In the genomic region with DNA sequence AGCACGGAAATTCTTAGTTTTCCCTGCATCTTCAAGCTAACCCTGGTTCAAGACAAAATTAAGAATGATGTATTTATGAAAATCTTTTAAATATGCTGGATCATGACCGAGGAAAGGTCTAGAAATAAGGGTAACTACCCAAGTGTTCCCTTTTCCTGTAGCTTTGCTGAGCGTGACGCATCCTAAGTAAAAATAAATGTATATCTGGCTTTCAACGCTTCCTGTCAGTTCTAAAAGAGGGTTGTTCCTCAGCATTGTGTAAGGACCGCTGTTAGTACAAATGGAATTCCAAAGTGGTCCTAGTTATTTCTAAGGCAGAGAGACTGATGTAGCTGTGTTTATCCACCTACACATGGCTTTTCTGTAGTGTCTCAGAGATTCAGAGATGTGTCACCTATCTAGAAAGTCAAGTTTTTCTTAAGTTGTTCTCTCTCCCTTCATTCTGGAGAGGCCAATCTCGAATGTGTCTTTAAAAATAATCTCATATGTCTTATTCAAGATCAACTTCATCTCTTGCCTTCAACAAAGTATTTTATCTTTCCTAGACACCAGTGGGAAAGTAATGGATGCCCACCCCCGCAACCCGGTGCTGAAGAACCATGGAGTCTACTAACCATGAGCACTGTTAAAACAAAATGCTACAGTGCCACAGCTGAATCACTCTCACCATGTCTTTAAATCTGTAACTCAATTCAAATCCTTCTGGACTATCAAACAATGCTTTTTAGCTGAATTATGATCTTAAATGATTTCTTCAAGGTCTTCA, we compare ENCODE assay signal across 9 mouse cellular contexts. TPM values are rescaled to one million over a fixed set of nuclear protein-coding genes. Genes with fewer than 3 reads are reported as not detected.
A peak's percentile ranks its signal among the peaks of the same experiment; 100 is the strongest.
DNase-seq lines count a peak whose midpoint lies in the region; ATAC-seq and TF ChIP-seq lines count a peak whose summit lies in the region.
"Had no signal": no experiment of that assay in that cellular context is flagged by ENCODE, and none has a peak within 500 bp of the region (broad histone marks: within the 10 kb centered on the region; RNA-seq: fewer than 3 reads in every experiment).

No protein-coding gene starts in this region.

- DNase-seq in forebrain, embryonic 10.5 days (ENCODE audit: extremely low spot score, low spot score) = no peak
- no peak for DNase-seq in midbrain, embryonic 10.5 days (ENCODE audit: low spot score)
- no peak for DNase-seq in midbrain, postnatal 0 days (ENCODE audit: low spot score)
- no peak for DNase-seq in limb, embryonic 11.5 days (ENCODE audit: low spot score)
- DNase-seq in testis, postnatal 14 days (ENCODE audit: low spot score) = no peak
- DNase-seq in right cerebral cortex, adult 2 months (ENCODE audit: low spot score in 2 of 2) = no peak
- DNase-seq: adrenal gland, postnatal 25 days had no signal

- H3K4me3 ChIP-seq in forebrain, embryonic 10.5 days = peak overlapping the region; percentile 78
- no peak overlapping the region for H3K4me3 ChIP-seq in forebrain, embryonic 16.5 days (replicated peaks; ENCODE audit: low read length)
- H3K4me3 ChIP-seq in midbrain, embryonic 10.5 days = peak overlapping the region; percentile 68
- no peak overlapping the region for H3K4me3 ChIP-seq in midbrain, postnatal 0 days (ENCODE audit: low read depth, low read length)
- peak overlapping the region; percentile 86 for H3K4me3 ChIP-seq in limb, embryonic 11.5 days (ENCODE audit: low read depth, low read length)
- H3K4me3 ChIP-seq in stomach, embryonic 16.5 days (replicated peaks; ENCODE audit: low read length) = peak overlapping the region; percentile 95

- H3K4me1 ChIP-seq in forebrain, embryonic 10.5 days = peaks cover 85% of the 10 kb centered on the region
- peaks cover 18% of the 10 kb centered on the region for H3K4me1 ChIP-seq in forebrain, embryonic 16.5 days (replicated peaks; ENCODE audit: control insufficient read depth, insufficient read depth, low read length)
- H3K4me1 ChIP-seq in midbrain, embryonic 10.5 days = peaks cover 83% of the 10 kb centered on the region
- H3K4me1 ChIP-seq in midbrain, postnatal 0 days (ENCODE audit: insufficient read depth, low read length) = no peaks in the 10 kb centered on the region
- H3K4me1 ChIP-seq in limb, embryonic 11.5 days (ENCODE audit: control insufficient read depth, insufficient read depth, low read length) = peaks cover 13% of the 10 kb centered on the region
- H3K4me1 ChIP-seq in stomach, embryonic 16.5 days (ENCODE audit: control insufficient read depth, insufficient read depth, low read length) = peaks cover 45% of the 10 kb centered on the region

- H3K9me3 ChIP-seq in forebrain, embryonic 10.5 days = no peaks in the 10 kb centered on the region
- H3K9me3 ChIP-seq in forebrain, embryonic 16.5 days (ENCODE audit: control insufficient read depth, low read length) = no peaks in the 10 kb centered on the region
- H3K9me3 ChIP-seq in midbrain, embryonic 10.5 days (replicated peaks) = no peaks in the 10 kb centered on the region
- no peaks in the 10 kb centered on the region for H3K9me3 ChIP-seq in midbrain, postnatal 0 days (ENCODE audit: low read length)
- no peaks in the 10 kb centered on the region for H3K9me3 ChIP-seq in limb, embryonic 11.5 days (ENCODE audit: control insufficient read depth, low read length)
- no peaks in the 10 kb centered on the region for H3K9me3 ChIP-seq in stomach, embryonic 16.5 days (replicated peaks; ENCODE audit: control insufficient read depth, low read length)

- no peak overlapping the region for H3K9ac ChIP-seq in forebrain, embryonic 16.5 days (replicated peaks; ENCODE audit: low read depth, low read length)
- no peak overlapping the region for H3K9ac ChIP-seq in midbrain, postnatal 0 days (replicated peaks; ENCODE audit: low read length, poor library complexity, severe bottlenecking)
- no peak overlapping the region for H3K9ac ChIP-seq in limb, embryonic 11.5 days (ENCODE audit: low read length)
- peak overlapping the region; percentile 99 for H3K9ac ChIP-seq in stomach, embryonic 16.5 days (ENCODE audit: low read length)

- H3K27me3 ChIP-seq in forebrain, embryonic 10.5 days (ENCODE audit: poor library complexity, severe bottlenecking) = no peaks in the 10 kb centered on the region
- H3K27me3 ChIP-seq in forebrain, embryonic 16.5 days (replicated peaks; ENCODE audit: control insufficient read depth, insufficient read depth, low read length) = 0 out of 2 replicates have a peak, but pooled peaks cover 2% of the 10 kb centered on the region
- no peaks in the 10 kb centered on the region for H3K27me3 ChIP-seq in midbrain, embryonic 10.5 days (ENCODE audit: low read depth, poor library complexity, severe bottlenecking)
- no peaks in the 10 kb centered on the region for H3K27me3 ChIP-seq in midbrain, postnatal 0 days (ENCODE audit: insufficient read depth, low read length)
- H3K27me3 ChIP-seq in limb, embryonic 11.5 days (ENCODE audit: control insufficient read depth, insufficient read depth, low read length) = no peaks in the 10 kb centered on the region
- no peaks in the 10 kb centered on the region for H3K27me3 ChIP-seq in stomach, embryonic 16.5 days (ENCODE audit: control insufficient read depth, insufficient read depth, low read length)

- TF ChIP-seq CTCF in midbrain, postnatal 0 days (IDR thresholded peaks at IDR 0.05) = no peak

- 86% methylated on average over 9 of the region's 9 CpGs for WGBS in forebrain, embryonic 10.5 days
- WGBS in forebrain, embryonic 16.5 days = 75% methylated on average over 9 of the region's 9 CpGs
- 86% methylated on average over 9 of the region's 9 CpGs for WGBS in midbrain, embryonic 10.5 days
- 83% methylated on average over 9 of the region's 9 CpGs for WGBS in midbrain, postnatal 0 days
- WGBS in limb, embryonic 11.5 days = 84% methylated on average over 9 of the region's 9 CpGs
- WGBS in stomach, embryonic 16.5 days = 42% methylated on average over 9 of the region's 9 CpGs

- peak overlapping the region; percentile 97; the same call in 1 of the 2 replicates for H3K27ac ChIP-seq in forebrain, embryonic 10.5 days
- H3K27ac ChIP-seq in forebrain, embryonic 16.5 days (ENCODE audit: low read length) = no peak overlapping the region
- peak overlapping the region; percentile 94; the same call in 1 of the 2 replicates for H3K27ac ChIP-seq in midbrain, embryonic 10.5 days (replicated peaks)
- H3K27ac ChIP-seq in midbrain, postnatal 0 days (ENCODE audit: low read depth, low read length) = no peak overlapping the region
- no peak overlapping the region for H3K27ac ChIP-seq in limb, embryonic 11.5 days (replicated peaks; ENCODE audit: low read depth, low read length)
- H3K27ac ChIP-seq in stomach, embryonic 16.5 days (ENCODE audit: low read length) = peak overlapping the region; percentile 38

- no peaks in the 10 kb centered on the region for H3K36me3 ChIP-seq in forebrain, embryonic 10.5 days (replicated peaks)
- H3K36me3 ChIP-seq in forebrain, embryonic 16.5 days (ENCODE audit: control insufficient read depth, insufficient read depth) = no peaks in the 10 kb centered on the region
- H3K36me3 ChIP-seq in midbrain, embryonic 10.5 days = no peaks in the 10 kb centered on the region
- H3K36me3 ChIP-seq in midbrain, postnatal 0 days (ENCODE audit: insufficient read depth, low read length) = no peaks in the 10 kb centered on the region
- no peaks in the 10 kb centered on the region for H3K36me3 ChIP-seq in limb, embryonic 11.5 days (ENCODE audit: control insufficient read depth, insufficient read depth, low read length)
- H3K36me3 ChIP-seq in stomach, embryonic 16.5 days (ENCODE audit: control insufficient read depth, insufficient read depth, low read length) = no peaks in the 10 kb centered on the region

- no peak overlapping the region; the same call in 1 of the 2 replicates for H3K4me2 ChIP-seq in forebrain, embryonic 16.5 days (ENCODE audit: low read length)
- H3K4me2 ChIP-seq in midbrain, postnatal 0 days (ENCODE audit: low read depth, low read length, poor library complexity, severe bottlenecking) = no peak overlapping the region; the same call in 1 of the 2 replicates
- H3K4me2 ChIP-seq in limb, embryonic 11.5 days (ENCODE audit: low read depth, severe bottlenecking) = peak overlapping the region; percentile 88
- peak overlapping the region; percentile 86 for H3K4me2 ChIP-seq in stomach, embryonic 16.5 days (ENCODE audit: low read depth, low read length)

- no peak for ATAC-seq in forebrain, embryonic 16.5 days
- ATAC-seq in midbrain, postnatal 0 days (ENCODE audit: low FRiP score) = no peak
- no peak for ATAC-seq in limb, embryonic 11.5 days (ENCODE audit: insufficient number of reproducible peaks, low FRiP score, low TSS enrichment, low read depth)
- ATAC-seq in stomach, embryonic 16.5 days (ENCODE audit: insufficient read depth, low FRiP score) = no peak

RNA-seq across cellular contexts. Expression of gene Nfe2l2, which starts 2.4 kb away (rescaled TPM):
- polyA plus RNA-seq in forebrain, embryonic 10.5 days (2016; fragmentation: Nextera tagmentation; extraction: Ambion mirVana) = 23.8 and 26.5 TPM in 2 replicates
- 12.7 and 16.1 TPM in 2 replicates for polyA plus RNA-seq in forebrain, embryonic 16.5 days (2015; fragmentation: Nextera tagmentation; extraction: Ambion mirVana)
- 25.8 and 27.7 TPM in 2 replicates for polyA plus RNA-seq in midbrain, embryonic 10.5 days (2016; fragmentation: Nextera tagmentation; extraction: Ambion mirVana)
- total RNA-seq in midbrain, postnatal 0 days (2014; rRNA removed) = 8.9 and 9.0 TPM in 2 replicates
- polyA plus RNA-seq in midbrain, postnatal 0 days (2015; fragmentation: Nextera tagmentation; extraction: Ambion mirVana) = 11.3 and 12.5 TPM in 2 replicates
- polyA plus RNA-seq in limb, embryonic 11.5 days (2014; fragmentation: Nextera tagmentation; extraction: Ambion mirVana) = 42.1 and 45.3 TPM in 2 replicates
- 128 and 142 TPM in 2 replicates for polyA plus RNA-seq in stomach, embryonic 16.5 days (2015; fragmentation: Nextera tagmentation; extraction: Ambion mirVana)

RNA-seq across cellular contexts. Expression of gene Hnrnpa3, which starts 42.9 kb away (rescaled TPM):
- polyA plus RNA-seq in forebrain, embryonic 10.5 days (2016; fragmentation: Nextera tagmentation; extraction: Ambion mirVana) = 405 and 428 TPM in 2 replicates
- 266 TPM in 2 replicates for polyA plus RNA-seq in forebrain, embryonic 16.5 days (2015; fragmentation: Nextera tagmentation; extraction: Ambion mirVana)
- 337 and 348 TPM in 2 replicates for polyA plus RNA-seq in midbrain, embryonic 10.5 days (2016; fragmentation: Nextera tagmentation; extraction: Ambion mirVana)
- 83.7 and 116 TPM in 2 replicates for total RNA-seq in midbrain, postnatal 0 days (2014; rRNA removed)
- 87.7 and 96.6 TPM in 2 replicates for polyA plus RNA-seq in midbrain, postnatal 0 days (2015; fragmentation: Nextera tagmentation; extraction: Ambion mirVana)
- polyA plus RNA-seq in limb, embryonic 11.5 days (2014; fragmentation: Nextera tagmentation; extraction: Ambion mirVana) = 326 and 364 TPM in 2 replicates
- polyA plus RNA-seq in stomach, embryonic 16.5 days (2015; fragmentation: Nextera tagmentation; extraction: Ambion mirVana) = 194 and 260 TPM in 2 replicates

Comparison
In these comparisons a context has a peak if more than half of its experiments do, and no peak if none do; other contexts are left out.
1. H3K27ac ChIP-seq: peak in forebrain, embryonic 10.5 days (single experiment), midbrain, embryonic 10.5 days (single experiment) and stomach, embryonic 16.5 days (single experiment); none in forebrain, embryonic 16.5 days (single experiment), midbrain, postnatal 0 days (single experiment) and limb, embryonic 11.5 days (single experiment).
2. H3K4me3 ChIP-seq: peak in forebrain, embryonic 10.5 days (single experiment), midbrain, embryonic 10.5 days (single experiment), limb, embryonic 11.5 days (single experiment) and stomach, embryonic 16.5 days (single experiment); none in forebrain, embryonic 16.5 days (single experiment) and midbrain, postnatal 0 days (single experiment).
3. H3K4me2 ChIP-seq: peak in limb, embryonic 11.5 days (single experiment) and stomach, embryonic 16.5 days (single experiment); none in forebrain, embryonic 16.5 days (single experiment) and midbrain, postnatal 0 days (single experiment).